Mouse (Mus musculus) bone marrow macrophage, adult 2 months (primary cell): ENCODE measurements around the gene Cd47.

Source experiments
- CTCF ChIP-seq: IDR thresholded peaks from 2 replicates; pipeline ENCODE4 v1.5.1; 2012; ENCODE audit warnings: low read depth, mild to moderate bottlenecking, low read length, moderate library complexity
- POLR2A ChIP-seq: IDR thresholded peaks from 2 replicates; pipeline ENCODE4 v1.6.1; 2012; ENCODE audit warnings: mild to moderate bottlenecking, low read depth, low read length, borderline replicate concordance

DNA sequence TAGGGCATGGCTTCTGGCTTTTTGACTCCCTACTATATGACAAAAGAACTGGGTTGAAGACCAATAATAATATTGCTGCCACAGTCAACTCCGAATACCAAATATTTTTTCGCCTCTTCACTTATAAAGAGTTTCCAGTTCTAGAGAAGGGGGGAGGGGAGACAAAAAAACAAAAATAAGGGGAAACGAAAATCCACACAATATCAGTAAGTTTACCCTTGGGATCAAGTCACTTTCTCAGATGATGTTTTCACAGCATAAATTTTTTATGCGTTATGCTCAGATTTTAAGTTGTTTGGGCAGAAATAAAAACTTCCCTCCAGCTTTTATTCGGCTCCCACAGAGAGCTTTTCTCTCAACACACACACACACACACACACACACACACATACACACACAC is 132.9 kb downstream of the Cd47 start:
- TF ChIP-seq CTCF = no peak
- TF ChIP-seq POLR2A = no peak
